Mouse (Mus musculus) adrenal gland (tissue): ENCODE results near the gene Rbm19.

Experiments used
- intact Hi-C: fragments of 180-260 bp; cut with DNase I; formaldehyde crosslinking; loops from one replicate; pipeline ENCODE4 v1.15.1; 2025

Gene Rbm19

DNA sequence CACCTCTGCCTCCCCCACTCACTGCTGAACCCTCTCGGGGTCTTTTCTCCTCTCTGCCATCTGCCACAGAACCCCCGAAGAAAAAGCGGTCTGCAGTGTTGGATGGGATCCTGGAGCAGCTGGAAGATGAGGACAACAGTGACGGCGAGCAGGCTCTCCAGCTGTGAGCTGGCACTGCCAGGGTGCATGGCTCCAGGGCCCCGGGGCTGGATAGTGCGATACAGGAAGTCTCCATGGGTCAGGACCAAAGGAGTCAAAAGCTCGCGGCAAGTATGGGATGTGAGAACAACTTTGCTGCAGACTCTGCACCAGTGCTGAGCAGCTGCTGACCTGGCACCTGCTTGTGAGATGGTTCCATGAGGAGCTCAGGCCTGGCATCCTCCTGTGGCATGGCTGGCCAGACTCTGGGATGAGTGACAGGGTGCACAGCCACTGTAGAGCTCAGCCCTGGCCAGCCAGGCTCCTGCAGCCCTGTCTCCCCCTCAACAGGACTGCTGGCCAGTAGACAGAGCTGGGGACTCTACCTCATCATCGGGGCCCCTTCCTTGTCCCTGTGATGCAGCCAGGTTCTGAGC, 81.6 kb downstream of the Rbm19 start:
- intact Hi-C loops = no loop called here

- intact Hi-C loops = no loop called here
Observed at GRCm38 (mm10) chr5:120199865-120200264, 83.6 kb downstream of the Rbm19 start.

DNA sequence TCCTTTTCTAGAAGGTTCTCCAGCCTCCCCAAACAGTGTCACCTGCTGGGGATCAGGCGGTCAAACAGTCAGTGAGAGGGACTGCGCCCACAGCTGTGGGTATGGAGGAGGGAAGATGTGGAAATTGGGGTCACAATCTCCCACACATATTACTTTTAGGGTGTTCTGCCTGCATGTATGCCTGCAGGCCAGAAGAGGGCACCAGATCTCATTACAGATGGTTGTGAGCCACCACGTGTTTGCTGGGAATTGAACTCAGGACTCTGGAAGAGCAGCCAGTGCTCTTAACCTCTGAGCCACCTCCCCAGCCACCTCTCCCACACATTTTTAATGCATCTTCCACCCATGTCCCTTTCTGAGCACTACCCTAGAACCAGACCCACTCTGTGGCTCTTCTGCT, 88.1 kb downstream of the Rbm19 start:
- intact Hi-C loops = no loop called here

DNA sequence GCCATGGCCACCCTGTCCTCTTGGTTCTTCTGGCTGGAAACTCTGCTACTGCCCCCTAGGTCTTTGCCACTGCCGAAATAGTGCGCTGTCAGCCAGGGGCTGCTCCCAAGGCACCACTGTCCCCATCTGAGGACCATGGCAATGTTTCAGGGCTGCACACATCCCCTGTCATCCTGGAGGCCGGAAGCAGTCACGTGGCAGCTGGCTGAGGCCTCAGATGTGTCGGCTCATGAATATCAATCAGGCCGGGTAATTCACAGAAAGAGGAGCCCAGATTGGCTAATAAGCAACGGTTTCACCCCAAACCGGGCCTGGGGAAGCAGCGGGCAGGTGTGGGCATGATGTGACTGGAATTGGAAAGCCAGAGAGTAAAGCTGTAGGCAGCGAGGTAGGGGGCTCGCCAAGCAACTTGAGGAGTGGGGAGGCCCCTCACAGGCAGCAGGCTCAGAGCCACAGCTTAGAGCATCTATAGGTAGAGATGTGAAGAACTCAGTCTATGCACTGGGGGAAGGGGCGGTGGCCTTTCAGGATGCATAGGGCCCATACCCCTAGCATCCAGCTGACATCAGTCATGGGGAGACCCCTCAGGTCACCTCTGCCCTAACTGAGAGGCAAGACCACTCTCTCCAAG, 90.2 kb downstream of the Rbm19 start:
- intact Hi-C loops = no loop called here

DNA sequence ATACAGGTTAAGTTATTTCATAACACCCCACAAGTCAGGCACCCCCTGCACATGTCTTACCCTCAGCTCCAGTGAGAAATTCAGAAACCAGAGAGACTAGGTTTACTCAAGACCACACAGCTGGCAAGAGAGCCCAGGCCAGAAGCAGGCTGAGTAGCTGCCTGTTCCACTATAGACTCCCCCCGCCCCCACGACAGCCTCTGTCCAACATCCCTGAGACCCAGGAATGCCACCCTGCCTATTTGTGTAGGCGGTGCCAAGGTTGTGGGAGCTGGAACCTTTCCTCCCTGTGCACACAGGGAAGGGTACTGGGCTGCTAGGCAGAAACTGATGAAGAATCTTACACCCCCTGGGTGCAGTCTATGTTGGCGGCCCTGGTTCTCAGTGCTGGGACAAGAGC, 91.2 kb downstream of the Rbm19 start:
- intact Hi-C loops = no loop called here

DNA sequence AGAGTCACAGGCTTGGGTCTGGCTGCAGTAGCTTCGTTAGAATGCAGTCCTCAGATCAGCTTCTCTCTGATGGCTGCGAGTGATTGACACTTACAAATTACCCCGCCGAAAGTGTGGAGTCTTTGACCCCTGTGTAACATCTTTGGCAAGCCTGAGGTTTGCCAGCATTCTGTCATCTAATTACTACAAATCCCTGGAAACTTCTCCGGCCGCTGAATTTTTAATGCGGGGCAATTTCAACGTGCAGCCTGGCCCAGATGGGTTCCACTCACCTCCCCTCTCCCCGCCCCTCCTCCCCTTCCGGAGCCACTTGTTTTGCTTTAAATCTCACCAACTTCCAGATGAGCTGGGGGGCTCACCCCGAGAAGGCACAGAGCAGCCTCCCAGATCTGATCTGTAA, 94.4 kb downstream of the Rbm19 start:
- intact Hi-C loops = no loop called here

DNA sequence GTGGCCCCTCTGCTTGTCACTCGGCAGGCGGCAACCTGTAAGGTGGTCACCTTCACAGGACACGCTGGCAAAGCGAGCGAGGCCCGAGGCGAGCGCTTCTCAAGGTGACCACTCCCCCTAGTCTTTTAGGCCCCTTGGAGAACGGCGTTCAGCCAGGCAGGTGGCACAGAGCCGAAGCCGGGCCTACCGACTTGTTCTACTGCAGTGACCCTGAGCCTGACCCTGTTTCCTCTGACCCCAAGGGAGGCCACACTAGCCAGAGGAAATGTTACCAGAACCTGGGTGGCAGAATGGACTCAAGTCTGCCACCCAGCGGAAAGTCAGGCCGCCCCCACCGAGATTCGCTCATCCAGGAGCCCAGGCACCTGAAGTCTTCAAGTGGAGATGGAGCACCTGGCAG, 94.9 kb downstream of the Rbm19 start:
- intact Hi-C loops = no loop called here

DNA sequence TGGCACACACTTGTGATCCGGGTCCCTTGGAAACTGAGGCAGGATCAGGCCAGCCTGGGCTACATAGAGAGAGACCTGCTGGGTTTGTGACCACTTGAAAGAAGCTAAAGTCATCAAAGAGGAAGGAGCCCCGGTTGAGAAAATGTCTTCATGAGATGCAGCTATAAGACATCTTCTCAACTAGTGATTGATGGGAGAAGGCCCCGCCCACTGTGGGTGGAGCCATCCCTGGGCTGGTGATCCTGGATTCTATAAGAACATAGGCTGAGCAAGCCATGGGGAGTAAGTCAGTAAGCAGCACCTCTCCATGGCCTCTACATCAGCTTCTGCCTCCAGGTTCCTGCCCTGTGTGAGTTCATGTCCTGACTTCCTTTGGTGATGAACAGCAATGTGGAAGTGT, 98.2 kb downstream of the Rbm19 start:
- intact Hi-C loops = no loop called here

GRCm38 (mm10) chr5:120221216-120221615, 105.0 kb downstream of the Rbm19 start:
- intact Hi-C loops = no loop called here

DNA sequence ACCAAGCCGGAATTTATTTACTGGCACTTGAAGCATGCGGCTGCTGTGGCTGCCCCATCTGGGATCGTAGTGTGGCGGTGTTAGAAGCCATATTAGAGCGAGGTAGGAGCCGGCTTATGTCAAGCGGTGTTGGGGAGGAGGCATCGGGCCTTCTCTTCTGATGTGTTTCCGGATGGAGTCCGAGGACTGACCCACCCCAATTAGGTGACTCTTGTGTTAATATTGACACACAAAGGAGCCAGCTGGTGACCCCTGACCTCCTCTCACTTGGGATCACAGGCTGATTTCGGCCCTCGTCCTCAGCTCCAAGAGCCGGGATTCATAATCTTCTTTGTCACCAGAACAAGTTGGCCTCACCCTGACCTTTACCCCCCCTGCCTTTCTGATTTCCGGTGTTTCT, 109.1 kb downstream of the Rbm19 start:
- intact Hi-C loops = no loop called here

- intact Hi-C loops = no loop called here
Observed at GRCm38 (mm10) chr5:120228613-120229409, 112.5 kb downstream of the Rbm19 start.

GRCm38 (mm10) chr5:120231435-120232147, 115.3 kb downstream of the Rbm19 start:
- intact Hi-C loops = no loop called here

GRCm38 (mm10) chr5:120235147-120235546, 118.9 kb downstream of the Rbm19 start:
- intact Hi-C loops = no loop called here

DNA sequence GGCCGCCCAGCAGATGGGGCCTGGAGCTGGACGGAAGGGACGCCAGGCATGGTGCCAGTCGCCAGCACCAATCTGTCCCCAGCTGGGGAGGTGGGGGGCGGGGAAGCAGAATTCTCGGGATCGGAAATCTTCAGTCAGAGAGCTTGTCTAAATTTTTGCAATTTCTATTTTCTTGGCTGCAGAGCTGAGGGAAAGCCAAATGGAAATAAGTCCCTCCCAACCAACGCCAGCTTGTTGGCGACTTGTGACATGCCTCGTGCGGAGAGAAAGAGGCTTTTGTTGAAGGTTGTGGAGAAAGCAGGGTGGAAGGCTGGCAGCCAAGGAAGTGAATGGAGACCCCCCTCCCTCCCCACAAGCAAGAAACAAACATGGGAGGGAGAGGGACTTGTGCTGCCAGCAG, 119.3 kb downstream of the Rbm19 start:
- intact Hi-C loops = no loop called here

DNA sequence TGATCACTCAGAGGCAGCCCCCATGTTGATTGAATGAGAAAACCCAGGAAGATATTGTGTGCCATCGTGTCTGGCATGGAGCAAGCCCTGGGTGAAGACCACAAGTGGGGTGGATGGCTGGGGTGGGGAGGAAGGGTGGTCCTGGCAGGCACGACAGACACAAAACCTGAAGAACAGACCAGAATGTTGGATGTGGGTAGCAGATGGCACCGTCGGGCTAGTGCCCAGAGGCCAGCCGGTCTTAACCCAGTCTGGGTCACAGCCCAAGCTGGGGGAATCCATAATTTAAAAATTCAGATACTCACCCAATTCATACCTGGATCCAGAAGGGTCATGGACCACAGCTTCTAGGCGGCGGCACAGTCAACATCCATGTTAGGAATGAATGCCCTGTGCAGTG, 123.8 kb downstream of the Rbm19 start:
- intact Hi-C loops = no loop called here

- intact Hi-C loops = no loop called here
Observed at GRCm38 (mm10) chr5:120245336-120245735, 129.1 kb downstream of the Rbm19 start.
